Mouse (Mus musculus) midbrain, embryonic 11.5 days (tissue): ENCODE measurements at regions not wholly inside any gene's neighbourhood (a gene's known extent, or its start where the extent isn't known, plus 50 kb on each side); places are given as distances from the start of the nearest gene placed in this dataset.

ENCODE experiments used
- ATAC-seq: fragments of 200-750 bp; cut with Nextera tagmentation; 2 replicates; pipeline ENCODE4 v1.8.0; 2017; ENCODE audit warnings: moderate TSS enrichment, moderate library complexity; ENCODE audit not compliant: low FRiP score
- DNase-seq: peaks from one replicate; pipeline ENCODE4 v3.0.0; 2015; ENCODE audit warnings: low spot score; ENCODE audit errors: missing footprints
- H3K27ac ChIP-seq: fragments of 300-500 bp; sonication (generic); 2 replicates; pipeline ENCODE4 v1.5.1; 2014; ENCODE audit warnings: low read depth, low read length
- H3K27me3 ChIP-seq: fragments of 300-500 bp; sonication (generic); 2 replicates; pipeline ENCODE4 v1.6.1; 2014; ENCODE audit warnings: mild to moderate bottlenecking, low read length, moderate library complexity, mixed read lengths; ENCODE audit not compliant: control insufficient read depth, insufficient read depth
- H3K36me3 ChIP-seq: fragments of 300-500 bp; sonication (generic); 2 replicates; pipeline ENCODE4 v1.6.1; 2014; ENCODE audit warnings: mild to moderate bottlenecking, low read length, moderate library complexity, mixed read lengths; ENCODE audit not compliant: control insufficient read depth, insufficient read depth
- H3K4me1 ChIP-seq: fragments of 300-500 bp; sonication (generic); 2 replicates; pipeline ENCODE4 v1.6.1; 2014; ENCODE audit warnings: low read length; ENCODE audit not compliant: control insufficient read depth, insufficient read depth
- H3K4me2 ChIP-seq: fragments of 300-500 bp; sonication (generic); 2 replicates; pipeline ENCODE4 v1.6.1; 2014; ENCODE audit warnings: mild to moderate bottlenecking, moderate library complexity
- H3K4me3 ChIP-seq: fragments of 300-500 bp; sonication (generic); 2 replicates; pipeline ENCODE4 v1.5.1; 2014; ENCODE audit warnings: low read depth, low read length
- H3K9ac ChIP-seq: fragments of 300-500 bp; sonication (generic); 2 replicates; pipeline ENCODE4 v1.6.1; 2014; ENCODE audit warnings: low read length
- H3K9me3 ChIP-seq: fragments of 300-500 bp; sonication (generic); 2 replicates; pipeline ENCODE4 v1.6.1; 2016; ENCODE audit warnings: low read length; ENCODE audit not compliant: control insufficient read depth
- WGBS: fragments of 180-500 bp; shearing (Covaris S2); extraction: QIAGEN DNeasy Blood & Tissue Kit; methylation state at CpG from one replicate; pipeline ENCODE4 v1.1.7; 2014; 5-methylcytosine and 5-hydroxymethylcytosine counted together

GRCm38 (mm10) chr3:56438900-56439299, 255.4 kb upstream of the Nbea start:
- no peak overlapping the region for H3K27ac ChIP-seq
- no peaks in the 10 kb centered on the region for H3K27me3 ChIP-seq
- WGBS: 93% methylated on average over 5 of the region's 5 CpGs
- H3K4me2 ChIP-seq: no peak overlapping the region
- H3K4me3 ChIP-seq: no peak overlapping the region
- no peaks in the 10 kb centered on the region for H3K36me3 ChIP-seq
- H3K4me1 ChIP-seq: no peaks in the 10 kb centered on the region; the same call in 1 of the 2 replicates
- no peak overlapping the region for H3K9ac ChIP-seq
- no peak for ATAC-seq
- no peak for DNase-seq
- H3K9me3 ChIP-seq: no peaks in the 10 kb centered on the region

- H3K27ac ChIP-seq: no peak overlapping the region
- no peaks in the 10 kb centered on the region for H3K36me3 ChIP-seq
- H3K27me3 ChIP-seq: no peaks in the 10 kb centered on the region
- DNase-seq (no peak), ATAC-seq (no peak)
- H3K4me2 ChIP-seq: no peak overlapping the region
- no peaks in the 10 kb centered on the region; the same call in 1 of the 2 replicates for H3K4me1 ChIP-seq
- H3K9me3 ChIP-seq: no peaks in the 10 kb centered on the region
- H3K4me3 ChIP-seq: no peak overlapping the region
- 77% methylated on average over 12 of the region's 12 CpGs for WGBS
- no peak overlapping the region for H3K9ac ChIP-seq
Measured at GRCm38 (mm10) chr3:56438020-56438747, 254.7 kb upstream of the Nbea start.

- ATAC-seq (peak; percentile 55; the same call in 1 of the 2 replicates), DNase-seq (no peak)
- no peaks in the 10 kb centered on the region; the same call in 1 of the 2 replicates for H3K4me1 ChIP-seq
- no peaks in the 10 kb centered on the region for H3K36me3 ChIP-seq
- H3K4me2 ChIP-seq: no peak overlapping the region
- H3K9me3 ChIP-seq: no peaks in the 10 kb centered on the region
- no peak overlapping the region for H3K9ac ChIP-seq
- H3K27ac ChIP-seq: no peak overlapping the region
- WGBS: 32% methylated on average over 4 of the region's 4 CpGs
- no peaks in the 10 kb centered on the region for H3K27me3 ChIP-seq
- H3K4me3 ChIP-seq: no peak overlapping the region
Measured at GRCm38 (mm10) chr3:56437058-56437457, 253.6 kb upstream of the Nbea start.

- no peaks in the 10 kb centered on the region; the same call in 1 of the 2 replicates for H3K4me1 ChIP-seq
- H3K36me3 ChIP-seq: no peaks in the 10 kb centered on the region
- H3K4me2 ChIP-seq: no peak overlapping the region
- H3K27ac ChIP-seq: no peak overlapping the region
- ATAC-seq (no peak), DNase-seq (no peak)
- H3K4me3 ChIP-seq: no peak overlapping the region
- WGBS: 92% methylated on average over 1 of the region's 1 CpGs
- H3K27me3 ChIP-seq: no peaks in the 10 kb centered on the region
- no peaks in the 10 kb centered on the region for H3K9me3 ChIP-seq
- H3K9ac ChIP-seq: no peak overlapping the region
Measured at GRCm38 (mm10) chr3:56433495-56433894, 250.0 kb upstream of the Nbea start.

GRCm38 (mm10) chr3:56427201-56427600, 243.7 kb upstream of the Nbea start:
- Histone ChIP-seq H3K27ac (no peak overlapping the region), H3K9me3 (no peaks in the 10 kb centered on the region), H3K4me3 (no peak overlapping the region), H3K4me1 (no peaks in the 10 kb centered on the region), H3K27me3 (no peaks in the 10 kb centered on the region), H3K9ac (no peak overlapping the region), H3K36me3 (no peaks in the 10 kb centered on the region), H3K4me2 (no peak overlapping the region)
- DNase-seq: no peak
- no peak for ATAC-seq
- 66% methylated on average over 1 of the region's 1 CpGs for WGBS

GRCm38 (mm10) chr3:56397851-56398496, 214.5 kb upstream of the Nbea start:
- peak; percentile 59 for DNase-seq
- no peak overlapping the region for H3K4me2 ChIP-seq
- ATAC-seq: no peak
- H3K4me3 ChIP-seq: no peak overlapping the region
- no peaks in the 10 kb centered on the region for H3K4me1 ChIP-seq
- H3K27me3 ChIP-seq: no peaks in the 10 kb centered on the region
- no peaks in the 10 kb centered on the region for H3K9me3 ChIP-seq
- H3K27ac ChIP-seq: no peak overlapping the region
- no peak overlapping the region for H3K9ac ChIP-seq
- whole genome bisulfite sequencing: 86% methylated on average over 4 of the region's 4 CpGs
- no peaks in the 10 kb centered on the region for H3K36me3 ChIP-seq

- H3K4me2 ChIP-seq: no peak overlapping the region
- H3K4me3 ChIP-seq: no peak overlapping the region
- no peak for ATAC-seq
- H3K36me3 ChIP-seq: no peaks in the 10 kb centered on the region
- peak; percentile 1 for DNase-seq
- H3K4me1 ChIP-seq: no peaks in the 10 kb centered on the region
- H3K9ac ChIP-seq: no peak overlapping the region
- WGBS: 89% methylated on average over 5 of the region's 5 CpGs
- H3K9me3 ChIP-seq: no peaks in the 10 kb centered on the region
- no peaks in the 10 kb centered on the region for H3K27me3 ChIP-seq
- H3K27ac ChIP-seq: no peak overlapping the region
Measured at GRCm38 (mm10) chr3:56393134-56393533, 209.6 kb upstream of the Nbea start.

GRCm38 (mm10) chr3:56380316-56380715, 196.8 kb upstream of the Nbea start:
- Histone ChIP-seq H3K27ac (no peak overlapping the region), H3K36me3 (no peaks in the 10 kb centered on the region), H3K4me1 (no peaks in the 10 kb centered on the region), H3K9me3 (no peaks in the 10 kb centered on the region), H3K4me2 (no peak overlapping the region), H3K9ac (no peak overlapping the region), H3K4me3 (no peak overlapping the region), H3K27me3 (no peaks in the 10 kb centered on the region)
- ATAC-seq (no peak), DNase-seq (peak; percentile 33)

- no peak for DNase-seq
- H3K4me1 ChIP-seq: no peaks in the 10 kb centered on the region
- no peaks in the 10 kb centered on the region for H3K27me3 ChIP-seq
- H3K9ac ChIP-seq: no peak overlapping the region
- no peaks in the 10 kb centered on the region for H3K9me3 ChIP-seq
- no peaks in the 10 kb centered on the region for H3K36me3 ChIP-seq
- no peak overlapping the region for H3K27ac ChIP-seq
- H3K4me3 ChIP-seq: no peak overlapping the region
- no peak for ATAC-seq
- WGBS: 87% methylated on average over 3 of the region's 3 CpGs
- no peak overlapping the region for H3K4me2 ChIP-seq
Measured at GRCm38 (mm10) chr3:56379500-56379899, 196.0 kb upstream of the Nbea start.
